Mouse (Mus musculus) embryonic facial prominence, embryonic 14.5 days (tissue): ENCODE data around the gene Coq10b. TPM values are rescaled to one million over a fixed set of nuclear protein-coding genes. Genes with fewer than 3 reads are reported as not detected.

Experiments used
- ATAC-seq: fragments of 200-750 bp; cut with Nextera tagmentation; 2 replicates; pipeline ENCODE4 v1.8.0; 2017; ENCODE audit warnings: low read depth, moderate number of reproducible peaks, moderate TSS enrichment
- DNase-seq: peaks from one replicate; pipeline ENCODE4 v3.0.0-alpha.2; 2015; ENCODE audit warnings: low spot score
- H3K27ac ChIP-seq: fragments of 300-500 bp; sonication (generic); replicated peaks from 2 replicates; pipeline ENCODE4 v1.5.1; 2014; ENCODE audit warnings: low read depth, mild to moderate bottlenecking, low read length, moderate library complexity
- H3K27me3 ChIP-seq: fragments of 300-500 bp; sonication (generic); replicated peaks from 2 replicates; pipeline ENCODE4 v1.6.1; 2014; ENCODE audit warnings: low read length; ENCODE audit not compliant: control insufficient read depth, insufficient read depth
- H3K36me3 ChIP-seq: fragments of 300-500 bp; sonication (generic); 2 replicates; pipeline ENCODE4 v1.6.1; 2014; ENCODE audit warnings: low read length, mixed read lengths; ENCODE audit not compliant: control insufficient read depth, insufficient read depth
- H3K4me1 ChIP-seq: fragments of 300-500 bp; sonication (generic); 2 replicates; pipeline ENCODE4 v1.6.1; 2014; ENCODE audit warnings: antibody characterized with exemption, low read length; ENCODE audit not compliant: control insufficient read depth, insufficient read depth
- H3K4me2 ChIP-seq: fragments of 300-500 bp; sonication (generic); 2 replicates; pipeline ENCODE4 v1.6.1; 2014; ENCODE audit warnings: low read depth, mild to moderate bottlenecking, low read length, moderate library complexity, mixed read lengths
- H3K4me3 ChIP-seq: fragments of 300-500 bp; sonication (generic); 2 replicates; pipeline ENCODE4 v1.5.1; 2014; ENCODE audit warnings: low read depth, mild to moderate bottlenecking, low read length
- H3K9ac ChIP-seq: fragments of 300-500 bp; sonication (generic); 2 replicates; pipeline ENCODE4 v1.6.1; 2014; ENCODE audit warnings: low read depth, mild to moderate bottlenecking, low read length, moderate library complexity, mixed read lengths
- H3K9me3 ChIP-seq: fragments of 300-500 bp; sonication (generic); 2 replicates; pipeline ENCODE4 v1.6.1; 2016; ENCODE audit warnings: low read length; ENCODE audit not compliant: control insufficient read depth
- WGBS: fragments of 180-500 bp; shearing (Covaris S2); extraction: QIAGEN DNeasy Blood & Tissue Kit; methylation state at CpG from one replicate; pipeline ENCODE4 v1.1.7; 2014; 5-methylcytosine and 5-hydroxymethylcytosine counted together
- polyA plus RNA-seq: library from polyadenylated mRNA; unstranded; fragments of >200 nt; fragmentation: Nextera tagmentation; extraction: Ambion mirVana; gene quantifications from 2 replicates; pipeline ENCODE4 v1.2.1, GENCODE M21; 2014

The Coq10b gene
- polyA plus RNA-seq, 1 experiment from 2014 or later: 22.7 TPM

DNA sequence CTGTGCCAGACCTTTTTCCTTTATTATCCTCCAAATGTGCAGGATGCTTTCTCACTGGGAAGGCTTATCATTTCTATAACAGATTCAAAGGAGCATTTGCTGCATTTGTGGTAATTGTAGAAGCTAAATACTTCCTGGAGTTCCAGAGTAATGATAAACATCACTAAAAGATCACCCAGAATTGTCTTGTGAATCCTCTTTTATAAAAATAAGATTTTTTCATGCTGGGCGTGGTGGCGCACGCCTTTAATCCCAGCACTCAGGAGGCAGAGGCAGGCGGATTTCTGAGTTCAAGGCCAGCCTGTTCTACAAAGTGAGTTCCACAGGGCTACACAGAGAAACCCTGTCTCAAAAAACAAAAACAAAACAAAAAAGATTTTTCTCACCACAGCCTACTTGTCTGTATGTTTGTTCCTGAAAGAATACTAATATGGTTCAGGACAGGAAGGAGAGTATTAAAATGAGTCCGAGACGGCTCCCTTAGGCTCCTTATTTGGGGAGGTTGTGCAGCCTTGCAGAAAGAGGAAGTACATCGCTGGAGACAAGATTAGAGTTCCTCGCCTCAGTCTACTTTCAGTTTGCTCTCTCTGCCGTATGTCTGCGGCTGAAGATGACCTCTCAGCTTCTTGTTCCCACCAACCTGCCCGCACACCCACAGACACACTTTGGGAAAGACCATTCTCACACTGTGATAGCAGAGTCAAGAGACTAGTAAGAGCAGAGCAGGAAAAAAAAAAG, 23.9 kb upstream of the Coq10b start:
- no peaks in the 10 kb centered on the region for H3K9me3 ChIP-seq
- DNase-seq: no peak
- no peak for ATAC-seq
- no peak overlapping the region for H3K4me3 ChIP-seq
- no peak overlapping the region for H3K27ac ChIP-seq
- no peak overlapping the region for H3K4me2 ChIP-seq
- 81% methylated on average over 11 of the region's 11 CpGs for WGBS
- no peaks in the 10 kb centered on the region for H3K27me3 ChIP-seq
- H3K4me1 ChIP-seq: peaks cover 7% of the 10 kb centered on the region; the same call in 1 of the 2 replicates
- peaks cover 7% of the 10 kb centered on the region; the same call in 1 of the 2 replicates for H3K36me3 ChIP-seq
- no peak overlapping the region for H3K9ac ChIP-seq

DNA sequence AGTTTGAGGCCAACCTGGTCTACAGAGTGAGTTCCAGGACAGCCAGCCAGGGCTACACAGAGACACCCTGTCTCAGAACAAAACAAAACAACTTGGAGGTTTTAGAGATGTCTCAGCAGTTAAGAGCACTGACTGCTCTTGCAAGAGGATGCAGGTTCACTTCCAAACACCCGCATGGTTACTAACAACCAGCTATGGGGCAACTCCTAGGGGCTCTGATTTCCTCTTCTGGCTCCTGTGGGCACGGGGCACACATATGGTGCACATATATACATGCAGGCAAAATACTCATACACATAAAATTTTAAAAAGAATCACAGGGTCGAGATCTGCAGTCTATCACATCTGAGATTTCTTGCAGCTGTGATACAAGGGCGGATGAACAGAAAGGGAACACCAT, 23.1 kb upstream of the Coq10b start:
- no peak overlapping the region for H3K4me2 ChIP-seq
- H3K4me1 ChIP-seq: peaks cover 7% of the 10 kb centered on the region; the same call in 1 of the 2 replicates
- H3K27ac ChIP-seq: no peak overlapping the region
- no peak overlapping the region for H3K4me3 ChIP-seq
- 65% methylated on average over 4 of the region's 4 CpGs for WGBS
- no peaks in the 10 kb centered on the region for H3K27me3 ChIP-seq
- DNase-seq (no peak), ATAC-seq (no peak)
- H3K9me3 ChIP-seq: no peaks in the 10 kb centered on the region
- H3K9ac ChIP-seq: no peak overlapping the region
- peaks cover 7% of the 10 kb centered on the region; the same call in 1 of the 2 replicates for H3K36me3 ChIP-seq

DNA sequence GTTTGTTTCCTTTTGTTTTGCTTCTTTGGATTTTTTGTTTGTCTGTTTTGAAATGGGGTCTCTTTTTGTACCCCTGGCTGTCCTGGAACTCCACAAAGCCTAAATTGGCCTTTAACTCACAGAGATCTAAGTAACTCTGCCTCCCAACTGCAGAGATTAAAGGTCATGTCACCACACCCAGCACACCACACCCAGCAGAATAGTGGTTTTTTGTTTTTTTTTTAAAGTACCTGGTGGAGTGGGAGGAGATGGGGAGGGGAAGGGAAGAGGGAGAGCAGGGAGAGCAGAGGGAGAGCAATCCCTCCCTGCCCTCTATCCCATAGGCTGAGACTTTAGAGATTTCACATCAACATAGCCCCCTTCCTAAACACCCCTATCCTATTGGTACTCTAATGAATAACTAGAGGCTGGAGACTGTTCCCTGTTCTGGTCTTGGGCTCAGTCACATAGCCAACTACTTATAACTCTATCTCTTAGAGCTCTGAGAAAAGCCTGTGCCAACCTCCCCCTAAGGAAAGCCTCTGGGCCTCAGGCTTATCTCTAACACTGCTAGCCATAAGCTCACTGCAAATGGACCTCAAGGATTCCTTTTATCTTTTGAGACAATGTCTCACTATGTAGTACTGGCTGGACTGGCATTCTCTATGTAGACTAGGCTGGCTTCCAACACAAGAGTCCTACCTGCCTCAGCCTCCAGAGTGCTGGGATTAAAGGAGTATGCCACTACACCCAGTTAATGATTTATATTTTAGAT, 21.4 kb upstream of the Coq10b start:
- Histone ChIP-seq H3K9ac (no peak overlapping the region), H3K9me3 (no peaks in the 10 kb centered on the region), H3K4me1 (no peaks in the 10 kb centered on the region), H3K27me3 (no peaks in the 10 kb centered on the region), H3K4me3 (no peak overlapping the region), H3K27ac (no peak overlapping the region), H3K36me3 (no peaks in the 10 kb centered on the region), H3K4me2 (no peak overlapping the region)
- DNase-seq: no peak
- ATAC-seq: no peak

DNA sequence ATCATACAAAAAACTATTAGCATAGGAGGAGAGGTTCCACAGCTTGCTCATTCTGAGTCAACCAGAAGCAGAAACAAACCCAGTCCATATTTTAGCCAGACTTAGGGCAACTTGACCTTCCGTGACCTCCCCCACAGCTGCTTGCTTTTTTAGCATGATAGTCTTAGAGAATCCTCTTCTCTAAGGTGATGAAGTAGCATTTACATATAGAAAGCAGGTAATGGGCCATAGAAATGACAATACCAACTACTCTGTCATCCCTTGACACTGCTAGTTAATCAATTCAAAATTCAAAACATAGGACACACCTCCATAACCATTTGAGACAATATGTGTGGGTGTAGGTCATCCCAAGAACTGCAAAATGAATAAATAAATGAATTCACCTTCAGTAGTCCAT, 12.6 kb upstream of the Coq10b start:
- Histone ChIP-seq H3K36me3 (no peaks in the 10 kb centered on the region), H3K27me3 (no peaks in the 10 kb centered on the region), H3K9ac (no peak overlapping the region), H3K4me2 (no peak overlapping the region), H3K9me3 (peaks cover 10% of the 10 kb centered on the region; the same call in 1 of the 2 replicates), H3K4me3 (no peak overlapping the region), H3K27ac (no peak overlapping the region), H3K4me1 (no peaks in the 10 kb centered on the region)
- no peak for ATAC-seq
- DNase-seq: no peak
- WGBS: 88% methylated on average over 1 of the region's 1 CpGs

DNA sequence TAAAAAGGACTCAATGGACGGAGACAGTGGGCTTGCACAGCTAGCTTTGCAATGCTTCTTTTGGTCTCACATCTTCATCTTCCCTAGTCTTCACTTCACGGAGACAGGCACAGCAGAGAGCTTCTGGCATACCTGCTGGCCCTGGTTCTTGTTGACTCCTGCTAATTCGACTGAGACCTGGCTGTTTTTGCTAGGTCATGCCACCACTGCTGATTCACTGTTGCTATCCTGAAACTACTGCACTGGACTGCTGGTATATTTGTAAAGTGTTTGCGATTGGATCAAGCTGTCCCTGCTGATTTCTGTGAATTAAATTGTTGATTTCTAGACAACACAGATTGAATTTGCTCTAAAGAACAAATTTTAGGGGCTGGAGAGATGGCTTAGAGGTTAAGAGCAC, 10.9 kb upstream of the Coq10b start:
- Histone ChIP-seq H3K4me3 (no peak overlapping the region), H3K4me2 (no peak overlapping the region), H3K4me1 (no peaks in the 10 kb centered on the region), H3K9ac (no peak overlapping the region), H3K9me3 (peaks cover 10% of the 10 kb centered on the region; the same call in 1 of the 2 replicates), H3K27ac (no peak overlapping the region), H3K27me3 (no peaks in the 10 kb centered on the region), H3K36me3 (no peaks in the 10 kb centered on the region)
- no peak for DNase-seq
- 87% methylated on average over 4 of the region's 4 CpGs for WGBS
- no peak for ATAC-seq

DNA sequence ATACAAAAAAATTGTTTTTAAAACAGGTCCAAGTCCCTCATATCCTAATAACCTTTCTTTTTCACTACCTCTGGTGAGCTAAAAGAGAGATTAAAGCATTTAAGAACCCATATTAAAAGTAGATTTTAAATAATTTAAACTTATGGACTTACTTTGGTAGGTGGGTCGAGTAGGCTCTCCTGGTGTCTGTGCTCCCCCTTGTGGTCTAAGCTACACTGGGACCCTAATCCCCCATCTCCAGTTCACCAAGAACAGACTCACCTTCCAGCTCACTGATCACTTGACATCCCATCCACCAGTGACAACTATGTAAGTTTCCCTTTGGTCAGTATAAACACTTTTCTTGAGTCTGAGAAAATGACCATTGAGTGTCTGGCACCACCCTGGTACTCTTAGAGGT, 10.3 kb upstream of the Coq10b start:
- H3K27ac ChIP-seq: no peak overlapping the region
- DNase-seq: no peak
- no peaks in the 10 kb centered on the region for H3K36me3 ChIP-seq
- no peaks in the 10 kb centered on the region for H3K27me3 ChIP-seq
- 63% methylated on average over 1 of the region's 1 CpGs for WGBS
- no peak for ATAC-seq
- H3K9me3 ChIP-seq: peaks cover 10% of the 10 kb centered on the region; the same call in 1 of the 2 replicates
- no peak overlapping the region for H3K4me2 ChIP-seq
- H3K9ac ChIP-seq: no peak overlapping the region
- H3K4me3 ChIP-seq: no peak overlapping the region
- H3K4me1 ChIP-seq: no peaks in the 10 kb centered on the region

DNA sequence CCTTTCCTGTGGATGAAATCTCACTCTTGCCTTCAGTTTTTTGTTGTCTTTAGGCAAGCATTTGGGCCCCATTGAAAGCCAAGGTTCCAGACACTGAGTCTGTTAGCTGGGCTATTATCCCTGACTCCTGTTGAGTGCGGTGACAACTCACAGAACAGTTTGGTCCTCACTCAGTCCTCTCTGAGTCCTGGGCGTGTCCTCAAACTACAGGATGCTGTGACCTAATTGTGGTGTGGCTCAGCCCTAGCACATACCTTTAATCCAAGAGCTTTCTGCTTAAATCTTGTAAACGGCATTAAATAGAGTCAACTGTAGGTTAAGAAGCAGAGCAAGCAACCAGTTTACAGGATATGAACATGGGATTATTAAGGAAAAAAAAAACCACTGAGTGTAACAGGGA, 9.4 kb upstream of the Coq10b start:
- no peaks in the 10 kb centered on the region for H3K36me3 ChIP-seq
- no peaks in the 10 kb centered on the region for H3K4me1 ChIP-seq
- no peak overlapping the region for H3K4me3 ChIP-seq
- peaks cover 10% of the 10 kb centered on the region; the same call in 1 of the 2 replicates for H3K9me3 ChIP-seq
- H3K4me2 ChIP-seq: no peak overlapping the region
- H3K9ac ChIP-seq: no peak overlapping the region
- 82% methylated on average over 3 of the region's 3 CpGs for WGBS
- no peak overlapping the region for H3K27ac ChIP-seq
- H3K27me3 ChIP-seq: no peaks in the 10 kb centered on the region
- ATAC-seq (no peak), DNase-seq (no peak)

DNA sequence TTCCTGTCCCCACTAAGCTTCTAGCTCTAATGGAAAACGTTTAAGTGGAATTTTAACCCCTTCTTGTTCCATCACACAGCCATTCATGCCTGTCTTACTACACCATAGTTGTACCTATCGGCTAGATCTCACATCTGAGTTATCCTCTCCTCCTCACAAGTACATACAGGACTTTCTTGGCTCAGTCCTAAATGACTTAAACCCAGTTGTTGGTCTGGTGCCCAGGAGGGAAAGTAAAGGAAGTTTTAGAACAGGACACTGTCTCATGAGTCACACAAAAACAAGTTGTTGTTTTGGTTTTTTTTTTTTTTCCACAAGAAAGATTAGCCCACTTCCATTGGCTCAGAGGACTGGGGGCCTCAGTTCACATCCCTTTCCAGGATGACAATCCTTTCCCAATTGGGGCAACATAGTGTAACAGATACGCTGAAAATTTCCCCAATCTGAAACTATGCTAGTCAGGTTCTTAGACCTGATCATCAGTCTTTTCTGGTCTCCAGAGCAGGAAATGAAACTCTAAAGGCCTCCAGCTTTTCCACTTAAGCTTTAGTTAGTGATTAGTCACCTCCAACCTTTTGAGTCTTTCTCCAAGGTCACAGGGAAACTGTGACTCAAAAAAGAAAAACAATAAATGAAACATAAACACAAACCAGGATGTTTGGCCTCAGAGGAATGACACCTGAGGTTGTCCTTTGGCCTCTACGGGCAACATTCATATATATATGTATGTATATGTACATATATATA, 3.6 kb upstream of the Coq10b start:
- Histone ChIP-seq H3K4me1 (peaks cover 7% of the 10 kb centered on the region), H3K36me3 (no peaks in the 10 kb centered on the region), H3K27ac (no peak overlapping the region), H3K9me3 (no peaks in the 10 kb centered on the region), H3K9ac (no peak overlapping the region), H3K27me3 (no peaks in the 10 kb centered on the region), H3K4me3 (no peak overlapping the region), H3K4me2 (no peak overlapping the region)
- ATAC-seq (no peak), DNase-seq (no peak)
- 65% methylated on average over 4 of the region's 4 CpGs for WGBS
